Mouse (Mus musculus) embryonic facial prominence, embryonic 14.5 days (tissue): ENCODE results near the gene Camta1. TPM values are rescaled to one million over a fixed set of nuclear protein-coding genes. Genes with fewer than 3 reads are reported as not detected.

Experiments used
- ATAC-seq: fragments of 200-750 bp; cut with Nextera tagmentation; 2 replicates; pipeline ENCODE4 v1.8.0; 2017; ENCODE audit warnings: low read depth, moderate number of reproducible peaks, moderate TSS enrichment
- DNase-seq: peaks from one replicate; pipeline ENCODE4 v3.0.0-alpha.2; 2015; ENCODE audit warnings: low spot score
- H3K27ac ChIP-seq: fragments of 300-500 bp; sonication (generic); replicated peaks from 2 replicates; pipeline ENCODE4 v1.5.1; 2014; ENCODE audit warnings: low read depth, mild to moderate bottlenecking, low read length, moderate library complexity
- H3K27me3 ChIP-seq: fragments of 300-500 bp; sonication (generic); replicated peaks from 2 replicates; pipeline ENCODE4 v1.6.1; 2014; ENCODE audit warnings: low read length; ENCODE audit not compliant: control insufficient read depth, insufficient read depth
- H3K36me3 ChIP-seq: fragments of 300-500 bp; sonication (generic); 2 replicates; pipeline ENCODE4 v1.6.1; 2014; ENCODE audit warnings: low read length, mixed read lengths; ENCODE audit not compliant: control insufficient read depth, insufficient read depth
- H3K4me1 ChIP-seq: fragments of 300-500 bp; sonication (generic); 2 replicates; pipeline ENCODE4 v1.6.1; 2014; ENCODE audit warnings: antibody characterized with exemption, low read length; ENCODE audit not compliant: control insufficient read depth, insufficient read depth
- H3K4me2 ChIP-seq: fragments of 300-500 bp; sonication (generic); 2 replicates; pipeline ENCODE4 v1.6.1; 2014; ENCODE audit warnings: low read depth, mild to moderate bottlenecking, low read length, moderate library complexity, mixed read lengths
- H3K4me3 ChIP-seq: fragments of 300-500 bp; sonication (generic); 2 replicates; pipeline ENCODE4 v1.5.1; 2014; ENCODE audit warnings: low read depth, mild to moderate bottlenecking, low read length
- H3K9ac ChIP-seq: fragments of 300-500 bp; sonication (generic); 2 replicates; pipeline ENCODE4 v1.6.1; 2014; ENCODE audit warnings: low read depth, mild to moderate bottlenecking, low read length, moderate library complexity, mixed read lengths
- H3K9me3 ChIP-seq: fragments of 300-500 bp; sonication (generic); 2 replicates; pipeline ENCODE4 v1.6.1; 2016; ENCODE audit warnings: low read length; ENCODE audit not compliant: control insufficient read depth
- WGBS: fragments of 180-500 bp; shearing (Covaris S2); extraction: QIAGEN DNeasy Blood & Tissue Kit; methylation state at CpG from one replicate; pipeline ENCODE4 v1.1.7; 2014; 5-methylcytosine and 5-hydroxymethylcytosine counted together
- polyA plus RNA-seq: library from polyadenylated mRNA; unstranded; fragments of >200 nt; fragmentation: Nextera tagmentation; extraction: Ambion mirVana; gene quantifications from 2 replicates; pipeline ENCODE4 v1.2.1, GENCODE M21; 2014

The Camta1 gene
- polyA plus RNA-seq = 77.3 and 88.0 TPM in 2 replicates

- H3K4me1 ChIP-seq = peaks cover 14% of the 10 kb centered on the region; the same call in 1 of the 2 replicates
- H3K36me3 ChIP-seq = no peaks in the 10 kb centered on the region
- peak; percentile 97 for ATAC-seq
- peak within 1 kb of the TSS; percentile 77 for H3K4me3 ChIP-seq
- WGBS = under 1% methylated on average over 42 of the region's 85 CpGs
- H3K27me3 ChIP-seq = no peaks in the 10 kb centered on the region
- H3K9me3 ChIP-seq = no peaks in the 10 kb centered on the region
- DNase-seq = peak; percentile 100
- peak within 1 kb of the TSS; percentile 90 for H3K27ac ChIP-seq
- H3K9ac ChIP-seq = peak within 1 kb of the TSS; percentile 81
- H3K4me2 ChIP-seq = peak within 1 kb of the TSS; percentile 85
Observed at GRCm38 (mm10) chr4:151861806-151862739, at the start of gene Camta1. Gene Camta1, minus strand, starts transcription at chr4:151861876.

GRCm38 (mm10) chr4:151908809-151909208 is 47.1 kb upstream of the Camta1 start:
- no peaks in the 10 kb centered on the region for H3K9me3 ChIP-seq
- DNase-seq = no peak

DNA sequence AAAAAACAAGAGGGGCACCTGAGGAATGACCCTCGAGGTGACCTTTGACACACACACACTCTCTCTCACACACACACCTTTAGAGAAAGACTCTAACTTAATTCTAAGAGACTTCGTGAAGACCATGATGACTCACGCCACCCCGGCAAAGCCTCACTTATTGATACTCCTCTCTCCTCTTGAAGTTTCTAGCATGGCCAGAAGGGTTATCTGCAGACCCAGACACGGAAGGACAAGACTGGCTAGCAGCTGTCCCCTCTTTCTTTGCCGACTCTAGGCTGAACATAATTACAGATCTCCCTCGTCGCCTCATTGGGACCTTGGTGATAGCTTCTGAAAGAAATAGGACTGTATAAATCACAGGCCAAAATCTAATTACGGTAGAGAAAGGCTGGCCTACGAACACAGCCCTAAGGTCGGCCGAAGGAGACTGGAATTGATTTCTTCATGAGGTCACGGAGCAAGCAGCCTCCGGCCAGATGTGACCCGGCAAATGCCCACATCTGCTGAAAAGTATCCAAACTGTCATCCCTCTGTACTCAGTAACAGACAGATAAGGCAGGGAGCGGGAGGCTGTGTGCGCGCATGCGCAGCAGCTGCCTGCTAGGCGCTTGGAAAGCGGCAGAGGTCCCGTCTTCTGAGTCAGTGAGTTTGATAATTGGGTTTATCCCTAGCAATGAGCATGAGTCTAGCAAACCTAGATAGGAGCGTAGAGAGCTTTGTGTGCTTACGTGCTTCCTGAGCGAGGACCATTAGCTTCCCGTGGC is 46.1 kb upstream of the Camta1 start:
- Histone ChIP-seq H3K4me1 (no peaks in the 10 kb centered on the region), H3K9ac (no peak overlapping the region), H3K27ac (no peak overlapping the region), H3K27me3 (0 out of 2 replicates have a peak, but pooled peaks cover 3% of the 10 kb centered on the region), H3K4me2 (peak overlapping the region; percentile 28; the same call in 1 of the 2 replicates), H3K36me3 (no peaks in the 10 kb centered on the region), H3K9me3 (no peaks in the 10 kb centered on the region), H3K4me3 (no peak overlapping the region)
- DNase-seq (peak; percentile 32), ATAC-seq (no peak)
- WGBS = 54% methylated on average over 26 of the region's 26 CpGs

More at GRCm38 (mm10) chr4:151908809-151909208, 47.1 kb upstream of the Camta1 start:
- no peaks in the 10 kb centered on the region for H3K36me3 ChIP-seq
- no peak overlapping the region for H3K4me2 ChIP-seq
- H3K27me3 ChIP-seq = 0 out of 2 replicates have a peak, but pooled peaks cover 3% of the 10 kb centered on the region
- WGBS = 66% methylated on average over 8 of the region's 8 CpGs
- ATAC-seq = no peak
- H3K9ac ChIP-seq = no peak overlapping the region
- no peak overlapping the region for H3K27ac ChIP-seq
- H3K4me3 ChIP-seq = no peak overlapping the region
- no peaks in the 10 kb centered on the region for H3K4me1 ChIP-seq

- Histone ChIP-seq H3K4me3 (no peak overlapping the region), H3K27me3 (0 out of 2 replicates have a peak, but pooled peaks cover 3% of the 10 kb centered on the region), H3K4me2 (no peak overlapping the region), H3K9me3 (no peaks in the 10 kb centered on the region), H3K36me3 (no peaks in the 10 kb centered on the region), H3K4me1 (no peaks in the 10 kb centered on the region), H3K27ac (no peak overlapping the region), H3K9ac (no peak overlapping the region)
- WGBS = 76% methylated on average over 4 of the region's 4 CpGs
- DNase-seq = no peak
- no peak for ATAC-seq
Observed at GRCm38 (mm10) chr4:151905621-151906020, 43.9 kb upstream of the Camta1 start.

- H3K4me1 ChIP-seq = no peaks in the 10 kb centered on the region
- H3K4me2 ChIP-seq = no peak overlapping the region
- no peaks in the 10 kb centered on the region for H3K36me3 ChIP-seq
- no peak overlapping the region for H3K4me3 ChIP-seq
- ATAC-seq (no peak; the same call in 1 of the 2 replicates), DNase-seq (peak; percentile 38)
- WGBS = 42% methylated on average over 11 of the region's 11 CpGs
- H3K27me3 ChIP-seq = 0 out of 2 replicates have a peak, but pooled peaks cover 3% of the 10 kb centered on the region
- H3K9me3 ChIP-seq = no peaks in the 10 kb centered on the region
- no peak overlapping the region for H3K9ac ChIP-seq
- no peak overlapping the region for H3K27ac ChIP-seq
Observed at GRCm38 (mm10) chr4:151904098-151904497, 42.4 kb upstream of the Camta1 start.

DNA sequence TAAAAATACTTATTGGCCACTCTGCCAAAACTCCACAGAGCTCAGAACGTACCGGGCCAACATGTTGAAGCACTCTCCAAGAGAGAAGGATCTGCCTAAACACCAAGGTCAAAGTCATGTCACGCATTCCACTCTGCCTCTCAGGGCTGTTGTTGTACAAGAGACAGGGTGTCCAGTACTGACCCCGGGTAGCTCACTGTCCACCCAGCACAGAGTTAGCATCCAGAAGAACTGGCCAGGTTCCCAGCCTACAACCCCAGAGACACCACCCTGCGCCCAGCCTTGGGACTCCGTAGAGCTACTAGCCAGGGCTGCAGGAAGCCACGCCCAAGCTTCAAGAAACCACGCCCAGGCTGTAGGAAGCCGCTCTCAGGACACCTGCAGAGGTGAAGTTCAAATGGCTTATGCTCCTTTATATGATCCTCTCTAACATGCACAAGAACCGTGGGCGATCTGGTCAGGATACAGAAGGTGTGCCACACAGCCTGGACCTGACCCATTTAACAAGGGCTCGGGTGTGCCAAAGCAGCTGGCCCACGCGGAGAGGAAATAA is 41.1 kb upstream of the Camta1 start:
- no peak for ATAC-seq
- Histone ChIP-seq H3K4me2 (no peak overlapping the region), H3K9me3 (no peaks in the 10 kb centered on the region), H3K4me3 (no peak overlapping the region), H3K9ac (no peak overlapping the region), H3K27ac (no peak overlapping the region), H3K36me3 (no peaks in the 10 kb centered on the region), H3K4me1 (no peaks in the 10 kb centered on the region), H3K27me3 (0 out of 2 replicates have a peak, but pooled peaks cover 3% of the 10 kb centered on the region)
- DNase-seq = no peak
- 56% methylated on average over 14 of the region's 14 CpGs for WGBS

- 84% methylated on average over 17 of the region's 17 CpGs for WGBS
- Histone ChIP-seq H3K27me3 (0 out of 2 replicates have a peak, but pooled peaks cover under 1% of the 10 kb centered on the region), H3K9me3 (no peaks in the 10 kb centered on the region), H3K27ac (no peak overlapping the region), H3K4me3 (no peak overlapping the region), H3K4me2 (no peak overlapping the region), H3K4me1 (no peaks in the 10 kb centered on the region), H3K9ac (no peak overlapping the region), H3K36me3 (no peaks in the 10 kb centered on the region)
- ATAC-seq (no peak), DNase-seq (no peak)
Observed at GRCm38 (mm10) chr4:151902046-151902688, 40.5 kb upstream of the Camta1 start.

DNA sequence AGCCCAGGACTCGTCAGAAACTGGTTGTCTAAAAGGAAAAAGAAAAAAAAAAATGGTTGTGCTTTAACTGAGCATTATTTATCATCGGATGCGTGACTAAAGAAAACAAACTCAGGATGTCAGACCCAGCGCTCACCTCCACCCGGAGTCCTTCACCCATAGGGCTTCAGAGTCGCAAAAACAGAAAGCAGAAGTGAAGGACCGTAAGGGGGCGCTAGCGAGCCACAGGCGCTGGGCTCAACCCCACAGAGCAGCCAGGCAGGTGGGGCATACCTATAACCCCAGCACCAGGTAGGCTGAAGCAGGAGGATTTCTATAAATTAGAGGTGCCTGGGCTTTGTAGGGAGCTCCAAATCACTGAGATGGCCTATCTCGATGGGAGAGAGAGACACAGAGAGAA is 39.7 kb upstream of the Camta1 start:
- H3K4me3 ChIP-seq = no peak overlapping the region
- whole genome bisulfite sequencing = 63% methylated on average over 11 of the region's 11 CpGs

More for the DNA sequence above, 39.7 kb upstream of the Camta1 start:
- Histone ChIP-seq H3K4me2 (no peak overlapping the region), H3K9me3 (no peaks in the 10 kb centered on the region), H3K9ac (no peak overlapping the region), H3K36me3 (no peaks in the 10 kb centered on the region), H3K4me1 (no peaks in the 10 kb centered on the region), H3K27ac (no peak overlapping the region), H3K27me3 (no peaks in the 10 kb centered on the region)
- ATAC-seq (no peak), DNase-seq (no peak)
